Mouse (Mus musculus) bone marrow, adult 2 months (tissue): Measurements from ENCODE around the gene Srsf10. TPM values are rescaled to one million over a fixed set of nuclear protein-coding genes. Genes with fewer than 3 reads are reported as not detected.

Source experiments
- H3K27ac ChIP-seq: fragments of 200-500 bp; 2 replicates; pipeline ENCODE4 v1.5.1; 2012; ENCODE audit warnings: low read depth, mild to moderate bottlenecking, control low read depth, inconsistent platforms, low read length; ENCODE audit not compliant: control insufficient read depth, poor library complexity, insufficient read depth
- H3K4me1 ChIP-seq: fragments of 200-500 bp; 2 replicates; pipeline ENCODE4 v1.6.1; 2011; ENCODE audit warnings: low read length; ENCODE audit not compliant: control insufficient read depth, insufficient read depth
- H3K4me3 ChIP-seq: fragments of 200-500 bp; replicated peaks from 2 replicates; pipeline ENCODE3; 2011; ENCODE audit warnings: mild to moderate bottlenecking, low read depth, low read length, control low read depth; ENCODE audit not compliant: control insufficient read depth
- CTCF ChIP-seq: fragments of 200-500 bp; IDR thresholded peaks from 2 replicates; pipeline ENCODE4 v1.5.1; 2011; ENCODE audit warnings: low read length, control low read depth; ENCODE audit not compliant: control insufficient read depth, insufficient read depth
- POLR2A ChIP-seq: fragments of 200-500 bp; IDR thresholded peaks from 2 replicates; pipeline ENCODE4 v1.6.1; 2011; ENCODE audit warnings: low read depth, mild to moderate bottlenecking, control low read depth, low read length, borderline replicate concordance; ENCODE audit not compliant: control insufficient read depth
- WGBS: fragments of 180-500 bp; shearing (Covaris S2); methylation state at CpG from one replicate; pipeline ENCODE4 v1.1.7; 2018; 5-methylcytosine and 5-hydroxymethylcytosine counted together
- polyA plus RNA-seq: library from polyadenylated mRNA; stranded (reverse); fragments of >200 nt; gene quantifications from 2 replicates; pipeline ENCODE4 v1.2.4, GENCODE M21; 2011; ENCODE audit warnings: low replicate concordance; ENCODE audit not compliant: missing spikeins, insufficient read depth, insufficient read length

Srsf10 gene
- polyA plus RNA-seq, 1 experiment, result 300 TPM

DNA sequence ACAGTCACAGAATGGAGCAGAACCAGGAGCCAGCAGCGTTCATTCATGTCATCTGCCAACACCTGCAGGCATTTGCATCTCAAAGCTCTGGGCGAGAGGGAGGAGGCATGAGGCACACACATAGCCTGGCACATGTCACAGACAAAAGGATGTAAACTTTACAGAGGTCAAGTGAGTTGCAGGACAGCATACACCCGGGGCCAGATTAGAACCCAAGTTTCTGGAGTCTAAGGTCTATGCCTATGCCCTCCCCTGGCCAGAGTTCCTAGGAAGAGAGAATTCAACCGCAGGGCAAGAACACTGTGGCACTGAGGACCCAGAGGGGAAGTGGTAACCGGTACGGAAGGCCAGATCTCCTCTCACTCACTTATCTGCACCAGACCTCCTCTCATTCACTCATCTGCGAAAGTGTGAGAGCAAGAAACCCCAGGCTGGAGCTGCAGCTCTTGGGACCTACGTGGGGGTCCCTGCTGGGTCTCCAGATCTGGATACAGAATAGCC lies 39.6 kb downstream of the Srsf10 start, which contains the start of gene Cnr2:
TSS of gene Cnr2 (plus strand) at position 324 of the 501 bp plus-strand sequence.
- no peak for TF ChIP-seq CTCF
- TF ChIP-seq POLR2A, result no peak
- WGBS, result 6% methylated on average over 8 of the region's 8 CpGs
- H3K27ac ChIP-seq, result peak within 1 kb of the TSS; percentile 89
- peaks cover 11% of the 10 kb centered on the region; the same call in 1 of the 2 replicates for H3K4me1 ChIP-seq
- H3K4me3 ChIP-seq, result peak within 1 kb of the TSS; percentile 77

DNA sequence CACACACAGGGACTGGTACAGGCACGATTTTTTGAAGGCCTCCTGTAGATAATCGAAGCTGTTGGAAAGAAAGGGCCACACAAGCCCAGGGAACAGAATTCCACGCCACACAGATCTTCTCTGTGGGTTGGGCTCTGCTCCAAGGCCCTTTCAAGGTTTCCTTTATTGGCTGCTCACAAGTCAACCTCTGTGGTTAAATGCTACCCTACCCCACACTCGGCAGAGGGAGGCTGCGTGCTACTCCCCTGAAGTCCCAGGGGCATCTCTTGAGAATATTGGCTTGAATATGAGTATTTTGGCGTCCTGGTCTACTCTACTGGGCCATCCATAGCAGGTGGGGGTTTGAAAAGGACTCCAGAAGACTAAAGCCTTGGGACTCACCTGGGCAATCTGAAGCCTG lies 40.6 kb downstream of the Srsf10 start:
- H3K27ac ChIP-seq, result peak overlapping the region; percentile 89
- H3K4me1 ChIP-seq, result peaks cover 10% of the 10 kb centered on the region; the same call in 1 of the 2 replicates
- TF ChIP-seq CTCF, result no peak
- TF ChIP-seq POLR2A, result no peak
- H3K4me3 ChIP-seq, result peak overlapping the region; percentile 77
- WGBS, result 7% methylated on average over 6 of the region's 6 CpGs

DNA sequence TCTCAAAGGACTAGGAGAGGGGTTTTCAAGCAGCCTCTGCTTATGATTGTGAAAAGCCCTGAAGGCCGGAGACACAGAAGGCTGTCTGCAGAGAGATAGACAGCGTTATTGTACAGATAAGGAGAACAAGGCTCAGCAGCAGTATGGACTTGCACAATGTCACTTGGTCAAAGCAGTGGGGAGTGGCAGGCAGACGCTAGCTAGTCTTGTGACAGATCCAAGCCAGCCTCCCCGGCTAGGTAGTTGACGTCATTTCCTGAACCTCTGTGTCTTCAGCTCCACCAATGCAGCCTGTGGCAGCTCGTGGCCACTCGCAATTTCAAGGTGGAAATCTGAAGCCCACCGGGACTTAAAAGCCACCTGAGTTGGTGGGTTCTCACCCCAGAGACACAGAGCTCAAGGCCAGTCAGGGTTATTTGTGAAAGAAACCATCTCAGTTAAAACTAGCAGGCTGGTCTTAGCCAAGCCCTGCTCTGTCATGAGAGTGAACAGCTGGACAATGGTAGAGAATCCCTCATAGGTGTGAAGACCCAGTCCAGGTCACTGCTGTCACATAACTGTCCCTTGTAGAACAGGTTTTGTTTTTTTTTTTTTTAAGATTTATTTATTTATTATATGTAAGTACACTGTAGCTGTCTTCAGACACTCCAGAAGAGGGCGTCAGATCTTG lies 43.0 kb downstream of the Srsf10 start:
- H3K4me3 ChIP-seq, result peak overlapping the region; percentile 5

DNA sequence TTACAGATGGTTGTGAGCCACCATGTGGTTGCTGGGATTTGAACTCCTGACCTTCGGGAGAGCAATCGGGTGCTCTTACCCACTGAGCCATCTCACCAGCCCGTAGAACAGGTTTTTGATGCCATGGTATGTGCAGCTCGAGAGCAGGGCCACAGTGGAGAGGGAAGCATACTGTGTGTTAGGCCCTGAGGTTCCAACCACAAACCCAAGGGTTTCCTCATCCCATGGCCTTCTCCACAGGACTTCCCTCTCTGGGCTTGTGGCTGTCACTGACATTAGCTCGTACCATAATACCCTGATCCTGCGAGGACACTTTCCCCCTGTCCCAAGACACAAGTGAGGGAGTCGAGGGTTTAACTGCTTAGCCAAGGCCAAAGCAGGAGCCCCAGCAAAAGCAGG lies 43.5 kb downstream of the Srsf10 start:
- Histone ChIP-seq H3K4me3 (no peak overlapping the region), H3K27ac (peak overlapping the region; percentile 61), H3K4me1 (peaks cover 10% of the 10 kb centered on the region; the same call in 1 of the 2 replicates)
- TF ChIP-seq CTCF, result no peak
- no peak for TF ChIP-seq POLR2A
- 27% methylated on average over 7 of the region's 7 CpGs for WGBS

More for the DNA sequence above, 43.0 kb downstream of the Srsf10 start:
- Histone ChIP-seq H3K27ac (peak overlapping the region; percentile 91), H3K4me1 (peaks cover 10% of the 10 kb centered on the region; the same call in 1 of the 2 replicates)
- WGBS, result 9% methylated on average over 9 of the region's 9 CpGs
- TF ChIP-seq CTCF, result no peak
- no peak for TF ChIP-seq POLR2A

DNA sequence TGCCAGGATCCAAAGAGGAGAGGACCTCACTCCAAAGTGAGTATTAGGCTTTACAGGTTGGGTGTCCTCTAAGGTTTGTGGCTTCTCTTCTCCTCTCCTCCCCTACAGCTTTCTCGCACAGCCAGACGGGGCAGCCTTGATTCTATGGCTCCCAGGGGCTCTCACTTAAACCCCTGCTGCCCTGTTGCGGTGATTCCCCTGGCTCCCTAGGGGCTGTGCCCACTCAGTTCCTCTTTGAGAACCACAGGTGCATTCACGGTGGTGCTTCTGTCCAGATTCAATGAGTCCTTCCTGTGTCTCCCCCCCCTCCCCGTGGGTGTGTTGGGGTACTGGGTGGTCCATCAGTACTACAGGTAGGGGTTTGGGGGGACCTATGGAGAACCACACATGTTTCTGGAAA lies 44.5 kb downstream of the Srsf10 start:
- WGBS, result 44% methylated on average over 5 of the region's 5 CpGs
- Histone ChIP-seq H3K4me1 (peaks cover 8% of the 10 kb centered on the region; the same call in 1 of the 2 replicates), H3K27ac (peak overlapping the region; percentile 16), H3K4me3 (no peak overlapping the region)
- TF ChIP-seq CTCF (no peak), POLR2A (no peak)

DNA sequence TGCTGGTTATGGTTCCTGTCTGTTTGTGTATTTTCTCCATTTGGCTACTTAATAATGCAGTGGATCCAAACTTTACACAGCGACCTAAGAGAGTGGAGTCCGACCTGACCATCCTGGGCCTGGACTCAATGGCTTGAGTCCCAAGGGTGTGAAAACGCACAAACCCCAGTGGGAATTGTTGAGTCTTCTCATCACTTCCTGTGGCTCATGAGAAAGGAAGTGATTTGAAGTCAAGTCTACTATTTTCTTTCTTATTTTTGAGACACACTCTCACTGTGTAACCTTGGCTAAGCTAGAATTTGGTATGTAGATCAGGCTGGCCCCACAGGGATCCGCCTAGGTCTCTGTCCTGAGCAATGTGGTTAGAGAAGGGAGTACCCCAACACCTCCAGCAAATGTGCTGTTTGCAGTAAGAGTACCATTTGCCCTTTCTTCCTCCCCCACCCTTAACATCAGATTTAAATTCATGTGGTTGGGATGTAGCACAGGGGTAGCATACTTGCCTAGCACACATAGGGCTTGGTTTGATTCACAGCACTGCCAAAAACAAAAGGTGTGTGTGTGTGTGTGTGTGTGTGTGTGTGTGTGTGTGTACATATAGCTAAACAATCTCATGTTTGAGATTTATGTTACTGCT lies 47.2 kb downstream of the Srsf10 start:
- TF ChIP-seq CTCF, result no peak
- TF ChIP-seq POLR2A, result no peak
- WGBS, result 70% methylated on average over 4 of the region's 4 CpGs
- H3K4me1 ChIP-seq, result peaks cover 6% of the 10 kb centered on the region; the same call in 1 of the 2 replicates
- H3K27ac ChIP-seq, result peak overlapping the region; percentile 43; the same call in 1 of the 2 replicates
- no peak overlapping the region for H3K4me3 ChIP-seq

DNA sequence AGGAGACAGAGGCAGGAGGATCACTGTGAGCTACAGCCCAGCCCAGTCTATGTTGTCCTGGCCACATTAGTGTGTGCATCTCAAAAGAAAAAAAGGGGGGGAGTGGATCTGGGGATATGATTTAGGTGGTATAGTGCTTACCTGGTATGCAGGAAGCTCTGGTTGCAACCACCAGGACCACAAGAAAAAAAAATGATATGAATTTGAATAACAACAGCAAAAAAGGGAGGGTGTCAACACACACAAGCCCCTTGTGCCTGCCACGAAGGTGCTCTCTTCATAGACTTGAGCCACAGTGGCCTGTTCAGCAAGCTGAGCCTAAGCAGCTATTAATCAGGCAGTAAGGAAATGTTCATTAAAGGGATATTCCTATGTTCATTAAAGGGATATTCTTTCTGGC lies 49.3 kb downstream of the Srsf10 start:
- H3K4me3 ChIP-seq, result no peak overlapping the region
- 68% methylated on average over 1 of the region's 1 CpGs for WGBS
- H3K27ac ChIP-seq, result no peak overlapping the region
- H3K4me1 ChIP-seq, result peaks cover 3% of the 10 kb centered on the region; the same call in 1 of the 2 replicates
- TF ChIP-seq CTCF, result no peak
- TF ChIP-seq POLR2A, result no peak

DNA sequence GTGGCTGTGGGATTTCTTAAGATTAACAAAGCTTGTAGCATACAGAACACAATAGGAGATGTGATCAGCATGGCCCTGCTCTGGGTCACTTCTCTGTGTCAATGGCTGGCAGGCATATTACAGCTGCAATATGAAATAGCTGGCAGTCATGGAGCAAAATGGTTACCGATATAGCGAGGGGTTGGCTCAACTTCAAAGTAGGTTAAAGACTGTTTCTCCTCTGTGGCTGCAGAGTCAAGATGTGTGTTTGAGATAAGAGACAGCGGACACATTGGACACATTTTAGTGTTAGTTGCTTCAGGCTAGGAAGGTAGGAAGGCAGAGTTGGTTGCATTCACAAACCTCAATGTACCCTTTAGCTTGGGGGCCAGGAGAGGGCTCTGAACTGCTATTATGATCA lies 51.1 kb downstream of the Srsf10 start:
- no peak for TF ChIP-seq CTCF
- no peak for TF ChIP-seq POLR2A
- WGBS, result 34% methylated on average over 3 of the region's 3 CpGs
- Histone ChIP-seq H3K4me1 (peaks cover 4% of the 10 kb centered on the region; the same call in 1 of the 2 replicates), H3K4me3 (no peak overlapping the region), H3K27ac (no peak overlapping the region)
